Mouse (Mus musculus) bone marrow macrophage, adult 2 months (primary cell): ENCODE results near the gene Arl2bp. TPM values are rescaled to one million over a fixed set of nuclear protein-coding genes. Genes with fewer than 3 reads are reported as not detected.

Experiments
- H3K27ac ChIP-seq: 2 replicates; pipeline ENCODE4 v1.5.1; 2012; ENCODE audit warnings: low read depth, low read length; ENCODE audit not compliant: insufficient read depth
- H3K4me1 ChIP-seq: 2 replicates; pipeline ENCODE4 v1.6.1; 2012; ENCODE audit warnings: low read length; ENCODE audit not compliant: control insufficient read depth, insufficient read depth
- H3K4me3 ChIP-seq: 2 replicates; pipeline ENCODE4 v1.5.1; 2012; ENCODE audit warnings: mild to moderate bottlenecking, low read length, moderate library complexity; ENCODE audit not compliant: insufficient read depth
- CTCF ChIP-seq: IDR thresholded peaks from 2 replicates; pipeline ENCODE4 v1.5.1; 2012; ENCODE audit warnings: low read depth, mild to moderate bottlenecking, low read length, moderate library complexity
- POLR2A ChIP-seq: IDR thresholded peaks from 2 replicates; pipeline ENCODE4 v1.6.1; 2012; ENCODE audit warnings: mild to moderate bottlenecking, low read depth, low read length, borderline replicate concordance
- polyA plus RNA-seq: library from polyadenylated mRNA; stranded (reverse); fragments of >200 nt; gene quantifications from 2 replicates; pipeline ENCODE4 v1.2.4, GENCODE M21; 2012; ENCODE audit not compliant: missing spikeins, insufficient read depth, insufficient read length

Arl2bp gene
- polyA plus RNA-seq, 1 experiment, result 25.3 TPM

- Histone ChIP-seq H3K27ac (no peak overlapping the region), H3K4me3 (no peak overlapping the region), H3K4me1 (no peaks in the 10 kb centered on the region)
- TF ChIP-seq POLR2A (no peak), CTCF (no peak)
Observed at GRCm38 (mm10) chr8:94684287-94684686, 17.9 kb downstream of the Arl2bp start.

GRCm38 (mm10) chr8:94685953-94686352 lies 19.6 kb downstream of the Arl2bp start:
- Histone ChIP-seq H3K4me1 (no peaks in the 10 kb centered on the region), H3K27ac (no peak overlapping the region), H3K4me3 (no peak overlapping the region)
- TF ChIP-seq CTCF, result no peak

GRCm38 (mm10) chr8:94694701-94695100 lies 28.3 kb downstream of the Arl2bp start:
- no peak for TF ChIP-seq POLR2A
- no peak for TF ChIP-seq CTCF
- H3K27ac ChIP-seq, result no peak overlapping the region
- H3K4me3 ChIP-seq, result no peak overlapping the region
- H3K4me1 ChIP-seq, result peaks cover 3% of the 10 kb centered on the region; the same call in 1 of the 2 replicates

- H3K4me3 ChIP-seq, result peak overlapping the region; percentile 46
- TF ChIP-seq CTCF, result no peak
- H3K27ac ChIP-seq, result no peak overlapping the region
- H3K4me1 ChIP-seq, result peaks cover 3% of the 10 kb centered on the region; the same call in 1 of the 2 replicates
Observed at GRCm38 (mm10) chr8:94695341-94695993, 29.1 kb downstream of the Arl2bp start.

- TF ChIP-seq CTCF (no peak), POLR2A (no peak)
- peak within 1 kb of the TSS; percentile 46 for H3K4me3 ChIP-seq
- peaks cover 3% of the 10 kb centered on the region; the same call in 1 of the 2 replicates for H3K4me1 ChIP-seq
Observed at GRCm38 (mm10) chr8:94695994-94696384, 29.6 kb downstream of the Arl2bp start, which contains the start of gene Pllp. Gene Pllp (minus strand): TSS chr8:94696278.

DNA sequence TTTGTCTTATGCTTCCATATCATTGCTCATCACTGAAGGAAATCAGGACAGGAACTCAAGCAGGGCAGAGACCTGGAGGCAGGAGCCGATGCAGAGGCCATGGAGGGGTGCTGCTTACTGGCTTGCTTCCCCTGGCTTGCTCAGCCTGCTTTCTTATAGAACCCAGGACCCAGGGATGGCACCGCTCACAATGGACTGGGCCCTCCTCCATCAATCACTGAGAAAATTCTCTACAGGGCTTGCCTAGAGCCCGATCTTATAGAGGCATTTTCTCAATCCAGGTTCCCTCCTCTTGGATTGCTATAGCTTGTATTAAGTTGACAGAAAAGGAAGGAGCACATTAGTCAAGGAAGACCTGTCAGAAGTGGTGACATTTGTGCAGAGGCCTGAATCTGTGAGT lies 30.2 kb downstream of the Arl2bp start:
- Histone ChIP-seq H3K4me1 (peaks cover 3% of the 10 kb centered on the region; the same call in 1 of the 2 replicates), H3K27ac (no peak overlapping the region), H3K4me3 (peak overlapping the region; percentile 46; the same call in 1 of the 2 replicates)
- TF ChIP-seq POLR2A (no peak), CTCF (no peak)

More at GRCm38 (mm10) chr8:94695994-94696384, 29.6 kb downstream of the Arl2bp start, which contains the start of gene Pllp:
- H3K27ac ChIP-seq, result no peak within 1 kb of the TSS

GRCm38 (mm10) chr8:94697956-94698355 lies 31.6 kb downstream of the Arl2bp start:
- TF ChIP-seq CTCF, result no peak
- TF ChIP-seq POLR2A, result no peak
- Histone ChIP-seq H3K4me1 (peaks cover 3% of the 10 kb centered on the region; the same call in 1 of the 2 replicates), H3K27ac (no peak overlapping the region), H3K4me3 (no peak overlapping the region)

- TF ChIP-seq POLR2A, result no peak
- TF ChIP-seq CTCF, result no peak
- peaks cover 3% of the 10 kb centered on the region; the same call in 1 of the 2 replicates for H3K4me1 ChIP-seq
- no peak overlapping the region for H3K4me3 ChIP-seq
- H3K27ac ChIP-seq, result no peak overlapping the region
Observed at GRCm38 (mm10) chr8:94699366-94699765, 33.0 kb downstream of the Arl2bp start.

DNA sequence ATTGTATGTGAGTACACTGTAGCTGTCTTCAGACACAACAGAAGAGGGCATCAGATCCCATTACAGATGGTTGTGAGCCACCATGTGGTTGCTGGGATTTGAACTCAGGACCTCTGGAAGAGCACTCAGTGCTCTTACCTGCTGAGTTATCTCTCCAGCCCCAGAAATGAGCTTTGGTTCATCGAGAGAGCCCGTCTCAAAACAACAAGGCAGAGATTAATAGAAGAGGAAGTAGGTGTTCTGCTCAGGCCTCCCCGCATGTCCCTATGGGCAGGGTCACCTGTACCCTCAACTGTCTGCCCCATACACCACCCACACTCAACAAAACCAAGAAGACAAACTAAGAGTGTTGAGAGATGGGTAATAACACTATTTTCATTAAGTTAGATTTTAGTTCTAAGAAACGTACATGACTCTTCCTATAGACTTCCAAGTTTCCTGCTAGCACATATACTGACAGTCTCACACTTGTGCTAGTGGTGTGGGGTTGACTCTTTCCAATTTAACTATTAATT lies 34.1 kb downstream of the Arl2bp start:
- TF ChIP-seq CTCF (no peak), POLR2A (no peak)
- peaks cover 3% of the 10 kb centered on the region; the same call in 1 of the 2 replicates for H3K4me1 ChIP-seq
- no peak overlapping the region for H3K4me3 ChIP-seq
- no peak overlapping the region for H3K27ac ChIP-seq

GRCm38 (mm10) chr8:94702156-94702555 lies 35.8 kb downstream of the Arl2bp start:
- no peak overlapping the region for H3K27ac ChIP-seq
- TF ChIP-seq POLR2A (no peak), CTCF (no peak)
- H3K4me3 ChIP-seq, result no peak overlapping the region
- no peaks in the 10 kb centered on the region for H3K4me1 ChIP-seq
